Mouse (Mus musculus): ENCODE measurements around the gene Vat1. TPM values are rescaled to one million over a fixed set of nuclear protein-coding genes. Genes with fewer than 3 reads are reported as not detected.

The Vat1 gene
- total and polyA plus RNA-seq, 3 experiments: 14.9 to 49.4 (median 29.9) TPM

DNA sequence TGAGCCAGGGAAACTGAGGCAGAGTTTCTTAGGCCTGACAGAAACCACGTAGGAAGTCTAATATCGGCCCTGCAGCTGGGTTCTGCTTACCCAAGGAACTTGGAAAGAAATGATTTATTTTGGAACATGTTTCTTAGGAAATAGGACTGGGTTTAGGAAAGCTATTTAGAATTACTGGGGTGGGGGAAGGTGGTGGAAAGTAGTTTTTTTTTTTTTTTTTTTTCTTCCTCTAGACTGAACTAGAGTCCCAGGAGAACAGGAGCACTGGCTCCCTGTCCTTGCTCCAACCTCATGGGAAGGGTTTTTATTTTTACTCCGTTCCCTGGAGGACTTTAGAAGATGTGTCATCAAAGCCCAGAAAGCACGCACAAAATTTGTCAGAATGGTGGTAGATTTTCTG, 3.1 kb upstream of the Vat1 start:
- TF ChIP-seq ZNF384 (IDR thresholded peaks at IDR 0.05; ENCODE audit: low read depth, low read length): peak; percentile 62
- TF ChIP-seq JUN (IDR thresholded peaks at IDR 0.05; ENCODE audit: insufficient read depth, low read depth, low read length): no peak
- no peak for DNase-seq (ENCODE audit: extremely low read depth)
- Histone ChIP-seq H3K9ac (ENCODE audit: insufficient read depth, low read depth) (no peak overlapping the region), H3K4me3 (replicated peaks in 1 of 3; ENCODE audit: low read depth in 2 of 3, low read length in 2 of 3, poor library complexity in 1 of 3) (no peak overlapping the region), H3K79me2 (replicated peaks; ENCODE audit: control insufficient read depth, extremely low read depth, insufficient read depth, poor library complexity, severe bottlenecking) (no peaks in the 10 kb centered on the region), H3K36me3 (replicated peaks in 1 of 2; ENCODE audit: control insufficient read depth in 1 of 2, insufficient read depth in 1 of 2, low read length in 1 of 2) (no peaks in the 10 kb centered on the region), H3K27ac (ENCODE audit: insufficient read depth, low read depth) (no peak overlapping the region), H3K4me1 (ENCODE audit: control insufficient read depth in 1 of 2, insufficient read depth in 2 of 2) (peaks cover 11 to 50% of the 10 kb centered on the region in 2 experiments), H3K27me3 (replicated peaks) (peaks cover 31% of the 10 kb centered on the region), H3K9me3 (replicated peaks; ENCODE audit: low read length) (no peaks in the 10 kb centered on the region), H3K4me2 (ENCODE audit: insufficient read depth, low read depth, poor library complexity, severe bottlenecking) (peak overlapping the region; percentile 77; the same call in 1 of the 2 replicates)
- dilution Hi-C loops (cut with MboI; ENCODE audit: extremely low pct_ligation_motif_present, extremely low pct_unique_long_range_greater_than_20kb, low sequenced_read_pairs): no loop called here
- in situ Hi-C loops (cut with MboI; ENCODE audit: low pct_ligation_motif_present, low pct_unique_long_range_greater_than_20kb, low sequenced_read_pairs): no loop called here

DNA sequence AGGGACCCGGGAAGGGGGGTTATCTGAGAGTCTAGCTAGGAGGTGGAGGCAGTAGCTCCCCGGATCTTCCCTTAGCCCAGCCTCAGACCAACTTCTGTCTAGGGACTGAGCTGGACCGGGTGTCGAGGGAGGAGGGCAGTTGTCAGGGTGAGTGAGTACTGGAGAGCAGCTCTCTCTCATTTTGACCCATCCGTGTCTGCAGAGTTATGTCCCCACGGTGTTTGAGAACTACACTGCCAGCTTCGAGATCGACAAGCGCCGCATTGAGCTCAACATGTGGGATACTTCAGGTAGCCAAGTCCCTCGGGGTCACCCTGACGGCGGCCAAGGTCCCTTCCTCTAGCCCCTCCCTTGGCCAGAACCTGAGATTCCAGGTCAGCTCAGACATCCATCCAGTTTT, 2.7 kb upstream of the Vat1 start:
- H3K79me2 ChIP-seq (replicated peaks; ENCODE audit: control insufficient read depth, extremely low read depth, insufficient read depth, poor library complexity, severe bottlenecking): no peaks in the 10 kb centered on the region
- no peaks in the 10 kb centered on the region for H3K36me3 ChIP-seq (replicated peaks in 1 of 2; ENCODE audit: control insufficient read depth in 1 of 2, insufficient read depth in 1 of 2, low read length in 1 of 2)
- H3K4me3 ChIP-seq (replicated peaks in 1 of 3; ENCODE audit: low read depth in 2 of 3, low read length in 2 of 3, poor library complexity in 1 of 3): peak overlapping the region in 2 of 3 experiments; percentile 32 to 78
- no peak for DNase-seq (ENCODE audit: extremely low read depth)
- TF ChIP-seq PAX5 (IDR thresholded peaks at IDR 0.05; ENCODE audit: low read length): no peak
- dilution Hi-C loops (cut with MboI; ENCODE audit: extremely low pct_ligation_motif_present, extremely low pct_unique_long_range_greater_than_20kb, low sequenced_read_pairs) (no loop called here), in situ Hi-C loops (cut with MboI; ENCODE audit: low pct_ligation_motif_present, low pct_unique_long_range_greater_than_20kb, low sequenced_read_pairs) (no loop called here)
- H3K9ac ChIP-seq (ENCODE audit: insufficient read depth, low read depth): peak overlapping the region; percentile 39; the same call in 1 of the 2 replicates
- no peak overlapping the region for H3K27ac ChIP-seq (ENCODE audit: insufficient read depth, low read depth)
- no peaks in the 10 kb centered on the region for H3K9me3 ChIP-seq (replicated peaks; ENCODE audit: low read length)
- H3K4me1 ChIP-seq (ENCODE audit: control insufficient read depth in 1 of 2, insufficient read depth in 2 of 2): peaks cover 16 to 50% of the 10 kb centered on the region in 2 experiments
- H3K27me3 ChIP-seq (replicated peaks): peaks cover 31% of the 10 kb centered on the region
- H3K4me2 ChIP-seq (ENCODE audit: insufficient read depth, low read depth, poor library complexity, severe bottlenecking): peak overlapping the region; percentile 77

DNA sequence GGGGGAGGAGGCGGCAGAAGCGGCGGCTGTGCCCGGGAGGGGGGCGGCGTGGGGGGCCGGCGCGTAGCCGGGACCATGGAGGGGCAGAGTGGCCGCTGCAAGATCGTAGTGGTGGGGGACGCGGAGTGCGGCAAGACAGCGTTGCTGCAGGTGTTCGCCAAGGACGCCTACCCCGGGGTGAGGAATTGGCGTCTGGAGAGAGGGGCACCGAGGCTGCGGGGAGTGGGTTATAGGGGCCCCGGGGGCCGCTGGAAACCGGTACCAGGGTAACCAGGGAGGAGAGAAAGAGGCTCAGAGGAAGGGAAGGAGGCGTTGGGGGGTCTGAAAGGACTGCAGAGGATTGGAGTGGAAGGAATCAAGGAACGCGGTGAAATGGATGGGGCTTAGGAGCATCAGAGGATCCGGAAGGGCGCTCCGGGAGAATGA, 2.2 kb upstream of the Vat1 start:
- peaks cover 31% of the 10 kb centered on the region for H3K27me3 ChIP-seq (replicated peaks)
- DNase-seq (ENCODE audit: extremely low read depth): no peak
- H3K9ac ChIP-seq (ENCODE audit: insufficient read depth, low read depth): peak overlapping the region; percentile 39
- H3K9me3 ChIP-seq (replicated peaks; ENCODE audit: low read length): no peaks in the 10 kb centered on the region
- H3K4me3 ChIP-seq (replicated peaks in 1 of 3; ENCODE audit: low read depth in 2 of 3, low read length in 2 of 3, poor library complexity in 1 of 3): peak overlapping the region; percentile 32 to 78 (median 59)
- TF ChIP-seq E2F4 (IDR thresholded peaks at IDR 0.05; ENCODE audit: insufficient replicate concordance, low read depth, low read length): no peak
- TF ChIP-seq MEF2A (IDR thresholded peaks at IDR 0.05; ENCODE audit: borderline replicate concordance, low read depth, low read length): no peak
- no peak for TF ChIP-seq ZC3H11A (IDR thresholded peaks at IDR 0.05; ENCODE audit: low read depth, low read length)
- TF ChIP-seq ZNF384 (IDR thresholded peaks at IDR 0.05; ENCODE audit: low read depth, low read length): no peak
- no peak for TF ChIP-seq TBP (conservative IDR thresholded peaks at IDR 0.05; ENCODE audit: low read depth, low read length)
- no peak for TF ChIP-seq MAX (IDR thresholded peaks at IDR 0.05; ENCODE audit: low read length)
- no peak for TF ChIP-seq EP300 (IDR thresholded peaks at IDR 0.05; ENCODE audit: low read length)
- H3K4me2 ChIP-seq (ENCODE audit: insufficient read depth, low read depth, poor library complexity, severe bottlenecking): peak overlapping the region; percentile 77
- no peaks in the 10 kb centered on the region for H3K79me2 ChIP-seq (replicated peaks; ENCODE audit: control insufficient read depth, extremely low read depth, insufficient read depth, poor library complexity, severe bottlenecking)
- peaks cover 17 to 52% of the 10 kb centered on the region in 2 experiments for H3K4me1 ChIP-seq (ENCODE audit: control insufficient read depth in 1 of 2, insufficient read depth in 2 of 2)
- in situ Hi-C loops (cut with MboI; ENCODE audit: low pct_ligation_motif_present, low pct_unique_long_range_greater_than_20kb, low sequenced_read_pairs): no loop called here
- H3K27ac ChIP-seq (ENCODE audit: insufficient read depth, low read depth): no peak overlapping the region
- H3K36me3 ChIP-seq (replicated peaks in 1 of 2; ENCODE audit: control insufficient read depth in 1 of 2, insufficient read depth in 1 of 2, low read length in 1 of 2): no peaks in the 10 kb centered on the region
- dilution Hi-C loops (cut with MboI; ENCODE audit: extremely low pct_ligation_motif_present, extremely low pct_unique_long_range_greater_than_20kb, low sequenced_read_pairs): no loop called here
